In the genomic region with DNA sequence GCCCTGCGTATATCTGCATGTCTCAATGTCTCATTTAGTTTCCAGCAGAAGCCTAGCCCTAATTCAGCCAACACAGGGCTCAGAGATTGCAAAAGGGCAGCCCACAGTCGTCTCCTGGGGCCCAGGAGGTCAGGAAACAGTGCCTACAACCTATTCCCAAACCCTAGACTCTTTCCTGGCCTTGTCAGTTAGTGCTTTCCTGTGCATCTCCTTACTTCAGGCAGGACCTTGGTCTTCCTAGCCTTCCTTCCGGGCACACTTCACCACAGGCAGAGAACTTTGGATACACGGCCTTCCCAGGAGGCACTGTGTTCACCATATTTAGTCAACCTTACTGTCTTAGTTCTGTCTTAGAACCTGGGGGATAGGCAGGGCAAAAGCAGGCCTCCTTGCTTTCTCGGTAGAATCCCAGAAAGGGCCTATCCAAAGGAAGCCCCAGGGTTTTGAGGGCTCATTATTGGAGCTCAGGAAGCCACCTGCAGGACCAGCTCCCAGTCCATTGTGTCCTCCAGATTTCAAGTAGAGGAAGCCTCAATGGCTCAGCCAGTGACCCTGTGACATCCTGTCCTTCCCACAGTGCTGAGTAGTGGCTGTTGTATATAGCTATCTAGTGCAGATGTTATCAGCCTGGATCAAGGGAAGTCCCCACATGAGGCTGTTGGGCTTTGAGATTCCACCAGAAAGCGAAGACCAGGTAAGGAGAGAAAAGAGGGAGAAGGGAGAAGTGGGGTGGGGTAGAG, we compare ENCODE assay signal across 13 mouse cellular contexts. TPM values are rescaled to one million over a fixed set of nuclear protein-coding genes. Genes with fewer than 3 reads are reported as not detected.
DNase-seq lines count a peak whose midpoint lies in the region; ATAC-seq and TF ChIP-seq lines count a peak whose summit lies in the region.
"Had no signal": no experiment of that assay in that cellular context is flagged by ENCODE, and none has a peak within 500 bp of the region (broad histone marks: within the 10 kb centered on the region; RNA-seq: fewer than 3 reads in every experiment).

No protein-coding gene starts in this region.

- no peak for ATAC-seq in megakaryocyte, adult 5-6 weeks (ENCODE audit: poor library complexity, severe bottlenecking)
- ATAC-seq in heart, postnatal 0 days (ENCODE audit: insufficient read depth, low read depth): 0 out of 2 replicates have a peak, but pooled peaks have one; percentile 18
- no peak for ATAC-seq in stomach, postnatal 0 days (ENCODE audit: low FRiP score, low TSS enrichment)

- H3K27me3 ChIP-seq in megakaryocyte, embryonic 14.5 days (replicated peaks): no peaks in the 10 kb centered on the region
- no peaks in the 10 kb centered on the region for H3K27me3 ChIP-seq in heart, postnatal 0 days (ENCODE audit: control insufficient read depth, insufficient read depth, low read length)
- H3K27me3 ChIP-seq in stomach, postnatal 0 days (ENCODE audit: control insufficient read depth, insufficient read depth, low read length): no peaks in the 10 kb centered on the region
- H3K27me3 ChIP-seq: CH12.LX; neural tube, embryonic 12.5 days had no signal

- WGBS in heart, postnatal 0 days: 68% methylated on average over 6 of the region's 6 CpGs
- 82% methylated on average over 6 of the region's 6 CpGs for WGBS in stomach, postnatal 0 days

- H3K27ac ChIP-seq in heart, postnatal 0 days (ENCODE audit: low read depth): peak overlapping the region; percentile 94
- peak overlapping the region; percentile 67 for H3K27ac ChIP-seq in stomach, postnatal 0 days (replicated peaks)

- TF ChIP-seq CTCF in heart, postnatal 0 days (IDR thresholded peaks at IDR 0.05; ENCODE audit: low read depth): no peak
- no peak for TF ChIP-seq CTCF in stomach, postnatal 0 days (IDR thresholded peaks at IDR 0.05; ENCODE audit: low read depth)

- H3K9me3 ChIP-seq in megakaryocyte, embryonic 14.5 days: no peaks in the 10 kb centered on the region
- H3K9me3 ChIP-seq in heart, postnatal 0 days (replicated peaks; ENCODE audit: control insufficient read depth, low read length): no peaks in the 10 kb centered on the region
- H3K9me3 ChIP-seq in stomach, postnatal 0 days (ENCODE audit: control insufficient read depth, low read length): no peaks in the 10 kb centered on the region
- H3K9me3 ChIP-seq: neural tube, embryonic 12.5 days had no signal

- DNase-seq in kidney, adult 18-20 months: peak; percentile 9
- no peak for DNase-seq in kidney, postnatal 10 days
- peak; percentile 25 for DNase-seq in heart, postnatal 0 days (ENCODE audit: low spot score)
- DNase-seq in stomach, postnatal 0 days (ENCODE audit: low spot score): no peak
- DNase-seq in spleen, postnatal 36 days (ENCODE audit: low spot score in 2 of 2): no peak
- DNase-seq in right cerebral cortex, postnatal 36 days (ENCODE audit: low spot score in 2 of 2): no peak
- DNase-seq: cerebellum, postnatal 36 days; gastrocnemius, postnatal 14 days had no signal

- peaks cover 23% of the 10 kb centered on the region for H3K36me3 ChIP-seq in megakaryocyte, embryonic 14.5 days (replicated peaks; ENCODE audit: low read length)
- 0 out of 2 replicates have a peak, but pooled peaks cover 2% of the 10 kb centered on the region for H3K36me3 ChIP-seq in heart, postnatal 0 days (replicated peaks; ENCODE audit: control insufficient read depth, insufficient read depth, low read length)
- H3K36me3 ChIP-seq in stomach, postnatal 0 days (ENCODE audit: control insufficient read depth, insufficient read depth, low read length): no peaks in the 10 kb centered on the region
- H3K36me3 ChIP-seq: neural tube, embryonic 12.5 days had no signal

- H3K4me1 ChIP-seq in megakaryocyte, embryonic 14.5 days: peaks cover 86% of the 10 kb centered on the region
- peaks cover 9% of the 10 kb centered on the region for H3K4me1 ChIP-seq in heart, postnatal 0 days (ENCODE audit: control insufficient read depth, insufficient read depth)
- no peaks in the 10 kb centered on the region for H3K4me1 ChIP-seq in stomach, postnatal 0 days (replicated peaks; ENCODE audit: control insufficient read depth, insufficient read depth)
- H3K4me1 ChIP-seq: neural tube, embryonic 12.5 days had no signal

- H3K4me3 ChIP-seq in megakaryocyte, embryonic 14.5 days (replicated peaks): peak overlapping the region; percentile 4
- no peak overlapping the region for H3K4me3 ChIP-seq in heart, postnatal 0 days (ENCODE audit: low read depth, low read length)
- H3K4me3 ChIP-seq in stomach, postnatal 0 days (ENCODE audit: low read depth, low read length): no peak overlapping the region
- H3K4me3 ChIP-seq: neural tube, embryonic 12.5 days had no signal

- no peak overlapping the region for H3K4me2 ChIP-seq in heart, postnatal 0 days (ENCODE audit: low read depth, low read length)
- H3K4me2 ChIP-seq in stomach, postnatal 0 days (replicated peaks; ENCODE audit: low read depth): no peak overlapping the region
- H3K4me2 ChIP-seq: neural tube, embryonic 12.5 days had no signal

- H3K9ac ChIP-seq in heart, postnatal 0 days (replicated peaks; ENCODE audit: low read depth, low read length): no peak overlapping the region
- no peak overlapping the region for H3K9ac ChIP-seq in stomach, postnatal 0 days (ENCODE audit: low read length)
- H3K9ac ChIP-seq: neural tube, embryonic 12.5 days had no signal

- no peak for TF ChIP-seq EP300 in heart, postnatal 0 days (IDR thresholded peaks at IDR 0.05; ENCODE audit: low read depth)
- no peak for TF ChIP-seq EP300 in stomach, postnatal 0 days (optimal IDR thresholded peaks at IDR 0.05)

RNA-seq across cellular contexts. Expression of a gene that starts 4.7 kb away (rescaled TPM):
- 2.3 and 19.4 TPM in 2 replicates for polyA plus RNA-seq in megakaryocyte, embryonic 14.5 days (2012; ENCODE audit: insufficient read depth, low replicate concordance)
- total RNA-seq in megakaryocyte, adult 5-6 weeks (2015): 24.5 and 28.2 TPM in 2 replicates
- 49.3 and 62.2 TPM in 2 replicates for total RNA-seq in megakaryocyte, adult 5-6 weeks (2017)
- 66.6 and 76.3 TPM in 2 replicates for total RNA-seq in heart, postnatal 0 days (2014; rRNA removed; ENCODE audit: low replicate concordance)
- polyA plus RNA-seq in heart, postnatal 0 days (2015; fragmentation: Nextera tagmentation; extraction: Ambion mirVana): 72.9 and 74.9 TPM in 2 replicates
- 12.7 and 13.2 TPM in 2 replicates for polyA plus RNA-seq in stomach, postnatal 0 days (2015; fragmentation: Nextera tagmentation; extraction: Ambion mirVana)

RNA-seq across cellular contexts. Expression of a gene that starts 17.9 kb away (rescaled TPM):
- polyA plus RNA-seq in megakaryocyte, embryonic 14.5 days (2012; ENCODE audit: insufficient read depth, low replicate concordance): not detected in 2 replicates
- total RNA-seq in megakaryocyte, adult 5-6 weeks (2015): not detected in 2 replicates
- not detected in 2 replicates for total RNA-seq in megakaryocyte, adult 5-6 weeks (2017)
- total RNA-seq in heart, postnatal 0 days (2014; rRNA removed; ENCODE audit: low replicate concordance): 0.50 TPM in 1 of 2 replicates, not detected in the other
- polyA plus RNA-seq in heart, postnatal 0 days (2015; fragmentation: Nextera tagmentation; extraction: Ambion mirVana): 0.49 and 0.55 TPM in 2 replicates
- 0.23 and 0.41 TPM in 2 replicates for polyA plus RNA-seq in stomach, postnatal 0 days (2015; fragmentation: Nextera tagmentation; extraction: Ambion mirVana)
- total RNA-seq: left cerebral cortex, adult 8-10 months had no signal
- polyA plus RNA-seq: neural tube, embryonic 12.5 days had no signal

RNA-seq across cellular contexts. Expression of a gene that starts 30.1 kb away (rescaled TPM):
- polyA plus RNA-seq in megakaryocyte, embryonic 14.5 days (2012; ENCODE audit: insufficient read depth, low replicate concordance): not detected in 2 replicates
- 0.07 TPM in 1 of 2 replicates, not detected in the other for total RNA-seq in megakaryocyte, adult 5-6 weeks (2015)
- total RNA-seq in megakaryocyte, adult 5-6 weeks (2017): not detected in 2 replicates
- 0.70 and 0.76 TPM in 2 replicates for total RNA-seq in heart, postnatal 0 days (2014; rRNA removed; ENCODE audit: low replicate concordance)
- 0.23 and 0.51 TPM in 2 replicates for polyA plus RNA-seq in heart, postnatal 0 days (2015; fragmentation: Nextera tagmentation; extraction: Ambion mirVana)
- polyA plus RNA-seq in stomach, postnatal 0 days (2015; fragmentation: Nextera tagmentation; extraction: Ambion mirVana): 0.02 and 0.12 TPM in 2 replicates

Comparison
In these comparisons a context has a peak if more than half of its experiments do, and no peak if none do; other contexts are left out.
1. DNase-seq: peak in kidney, adult 18-20 months (single experiment) and heart, postnatal 0 days (single experiment); none in kidney, postnatal 10 days (single experiment), stomach, postnatal 0 days (single experiment), spleen, postnatal 36 days (0 of 2) and right cerebral cortex, postnatal 36 days (0 of 2).